Mouse (Mus musculus): ENCODE results near the gene Rnf13.

DNA sequence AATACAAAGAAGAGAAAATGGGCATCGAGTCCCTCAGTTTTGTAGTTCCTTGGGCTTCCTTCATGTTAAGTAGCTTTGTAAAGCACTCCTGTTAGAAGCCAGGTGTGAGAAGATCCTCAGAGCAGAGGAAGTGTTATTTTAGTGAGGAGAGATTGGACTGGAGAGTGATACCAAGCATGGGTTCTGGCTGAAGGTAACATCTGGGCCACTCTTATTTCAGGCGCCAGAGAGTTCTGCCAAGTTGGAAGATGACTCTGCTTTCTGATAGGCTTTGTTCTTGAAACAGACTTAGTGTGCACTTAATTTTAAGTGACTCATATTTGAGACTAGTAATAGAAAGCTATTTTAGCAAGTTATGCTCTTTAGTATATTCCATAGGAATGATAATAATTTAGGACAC is 41.1 kb downstream of the Rnf13 start:
- TF ChIP-seq POLR2A (IDR thresholded peaks at IDR 0.05; ENCODE audit: insufficient read length, low read depth): no peak
- TF ChIP-seq USF1 (IDR thresholded peaks at IDR 0.05; ENCODE audit: low read depth): no peak
- TF ChIP-seq MAX (IDR thresholded peaks at IDR 0.05; ENCODE audit: low read depth): no peak
- no peak for TF ChIP-seq TCF3 (IDR thresholded peaks at IDR 0.05; ENCODE audit: insufficient read length, low read depth)
- TF ChIP-seq MYOG (IDR thresholded peaks at IDR 0.05; ENCODE audit: control insufficient read depth in 1 of 3, insufficient read depth in 1 of 3, insufficient read length in 2 of 3, low read depth in 2 of 3): no peak
- no peak for TF ChIP-seq CEBPB (IDR thresholded peaks at IDR 0.05; ENCODE audit: insufficient read depth, poor library complexity, severe bottlenecking)
- TF ChIP-seq MYOD1 (IDR thresholded peaks at IDR 0.05; ENCODE audit: control insufficient read depth in 1 of 3, insufficient read length in 2 of 3, low read depth in 2 of 3): no peak
- TF ChIP-seq POLR2AphosphoS2 (IDR thresholded peaks at IDR 0.05; ENCODE audit: insufficient read length, low read depth): no peak
- no peak for TF ChIP-seq SRF (IDR thresholded peaks at IDR 0.05; ENCODE audit: control insufficient read depth, insufficient read length, low read depth)
- TF ChIP-seq E2F4 (IDR thresholded peaks at IDR 0.05; ENCODE audit: insufficient read depth): no peak
- no peak for TF ChIP-seq REST (IDR thresholded peaks at IDR 0.05; ENCODE audit: insufficient read depth, insufficient read length)

All from myocyte (in vitro differentiated cells).